Mouse (Mus musculus) hindbrain, embryonic 16.5 days (tissue): ENCODE measurements around the gene Slc45a1. TPM values are rescaled to one million over a fixed set of nuclear protein-coding genes. Genes with fewer than 3 reads are reported as not detected.

Experiments used
- ATAC-seq: fragments of 200-750 bp; cut with Nextera tagmentation; 2 replicates; pipeline ENCODE4 v1.8.0; 2017; ENCODE audit warnings: moderate TSS enrichment, moderate library complexity
- H3K27ac ChIP-seq: fragments of 300-500 bp; sonication (generic); 2 replicates; pipeline ENCODE4 v1.5.1; 2014; ENCODE audit warnings: low read depth, mild to moderate bottlenecking, control low read depth, low read length, moderate library complexity
- H3K27me3 ChIP-seq: fragments of 300-500 bp; sonication (generic); replicated peaks from 2 replicates; pipeline ENCODE4 v1.6.1; 2014; ENCODE audit warnings: low read length; ENCODE audit not compliant: control insufficient read depth, insufficient read depth
- H3K36me3 ChIP-seq: fragments of 300-500 bp; sonication (generic); 2 replicates; pipeline ENCODE4 v1.6.1; 2014; ENCODE audit warnings: mild to moderate bottlenecking, low read length, moderate library complexity, mixed read lengths; ENCODE audit not compliant: control insufficient read depth, insufficient read depth
- H3K4me1 ChIP-seq: fragments of 300-500 bp; sonication (generic); 2 replicates; pipeline ENCODE4 v1.6.1; 2014; ENCODE audit warnings: low read depth, low read length; ENCODE audit not compliant: control insufficient read depth, insufficient read depth
- H3K4me2 ChIP-seq: fragments of 300-500 bp; sonication (generic); 2 replicates; pipeline ENCODE4 v1.6.1; 2014; ENCODE audit warnings: mild to moderate bottlenecking, low read length, control low read depth, moderate library complexity
- H3K4me3 ChIP-seq: fragments of 300-500 bp; sonication (generic); 2 replicates; pipeline ENCODE4 v1.5.1; 2014; ENCODE audit warnings: mild to moderate bottlenecking, low read length, control low read depth, moderate library complexity
- H3K9ac ChIP-seq: fragments of 300-500 bp; sonication (generic); 2 replicates; pipeline ENCODE4 v1.6.1; 2014; ENCODE audit warnings: low read depth, mild to moderate bottlenecking, control low read depth, low read length, moderate library complexity
- H3K9me3 ChIP-seq: fragments of 300-500 bp; sonication (generic); 2 replicates; pipeline ENCODE4 v1.6.1; 2014; ENCODE audit warnings: mild to moderate bottlenecking, low read length, moderate library complexity; ENCODE audit not compliant: control insufficient read depth
- WGBS: fragments of 180-500 bp; shearing (Covaris S2); extraction: QIAGEN DNeasy Blood & Tissue Kit; methylation state at CpG from one replicate; pipeline ENCODE4 v1.1.7; 2014; 5-methylcytosine and 5-hydroxymethylcytosine counted together
- polyA plus RNA-seq: library from polyadenylated mRNA; unstranded; fragments of >200 nt; fragmentation: Nextera tagmentation; extraction: Ambion mirVana; gene quantifications from 2 replicates; pipeline ENCODE4 v1.2.1, GENCODE M21; 2015

The Slc45a1 gene
- polyA plus RNA-seq, 1 experiment from 2014 or later: 44.7 TPM

- no peak for ATAC-seq
- Histone ChIP-seq H3K9me3 (no peaks in the 10 kb centered on the region), H3K4me3 (no peak overlapping the region), H3K4me1 (peaks cover 6% of the 10 kb centered on the region; the same call in 1 of the 2 replicates), H3K9ac (no peak overlapping the region), H3K36me3 (no peaks in the 10 kb centered on the region), H3K4me2 (no peak overlapping the region), H3K27me3 (no peaks in the 10 kb centered on the region), H3K27ac (no peak overlapping the region)
- 83% methylated on average over 7 of the region's 7 CpGs for WGBS
Measured at GRCm38 (mm10) chr4:150664726-150665125, 12.8 kb upstream of the Slc45a1 start.

GRCm38 (mm10) chr4:150663192-150663591 is 11.2 kb upstream of the Slc45a1 start:
- peaks cover 6% of the 10 kb centered on the region; the same call in 1 of the 2 replicates for H3K4me1 ChIP-seq
- no peak overlapping the region for H3K27ac ChIP-seq

DNA sequence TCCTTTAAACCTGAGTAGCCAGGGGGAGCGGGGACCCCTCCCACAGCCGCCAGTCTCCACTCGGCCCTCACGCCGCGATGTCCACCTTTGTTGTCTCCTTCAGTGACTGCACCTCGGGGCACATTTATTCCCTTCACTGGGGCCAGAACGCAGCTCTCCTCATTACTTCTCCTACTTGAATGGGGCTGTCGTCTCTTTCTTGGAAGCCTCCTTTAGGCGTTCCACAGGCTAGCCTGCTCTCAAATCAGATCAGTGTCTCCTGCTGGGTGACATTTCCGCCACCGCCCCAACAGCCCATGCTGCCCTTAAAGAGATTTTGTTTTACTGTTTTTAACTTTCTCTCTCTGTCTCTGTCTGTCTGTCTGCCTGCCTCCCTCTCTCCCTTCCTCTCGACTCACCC is 9.9 kb upstream of the Slc45a1 start:
- Histone ChIP-seq H3K9ac (peak overlapping the region; percentile 54; the same call in 1 of the 2 replicates), H3K4me2 (peak overlapping the region; percentile 52), H3K27ac (no peak overlapping the region), H3K4me1 (peaks cover 6% of the 10 kb centered on the region; the same call in 1 of the 2 replicates), H3K36me3 (no peaks in the 10 kb centered on the region), H3K9me3 (no peaks in the 10 kb centered on the region), H3K27me3 (no peaks in the 10 kb centered on the region), H3K4me3 (peak overlapping the region; percentile 23)
- ATAC-seq: 0 out of 2 replicates have a peak, but pooled peaks have one; percentile 9
- WGBS: 9% methylated on average over 13 of the region's 13 CpGs

More at GRCm38 (mm10) chr4:150663192-150663591, 11.2 kb upstream of the Slc45a1 start:
- no peak overlapping the region for H3K9ac ChIP-seq
- no peaks in the 10 kb centered on the region for H3K36me3 ChIP-seq
- no peak overlapping the region for H3K4me2 ChIP-seq
- ATAC-seq: no peak
- no peaks in the 10 kb centered on the region for H3K9me3 ChIP-seq
- H3K27me3 ChIP-seq: no peaks in the 10 kb centered on the region
- WGBS: 62% methylated on average over 12 of the region's 12 CpGs
- H3K4me3 ChIP-seq: no peak overlapping the region

- Histone ChIP-seq H3K36me3 (no peaks in the 10 kb centered on the region), H3K27me3 (no peaks in the 10 kb centered on the region; the same call in 1 of the 2 replicates), H3K27ac (no peak overlapping the region), H3K4me1 (peaks cover 6% of the 10 kb centered on the region; the same call in 1 of the 2 replicates), H3K4me2 (no peak overlapping the region), H3K4me3 (no peak overlapping the region), H3K9ac (no peak overlapping the region), H3K9me3 (no peaks in the 10 kb centered on the region; the same call in 1 of the 2 replicates)
- 76% methylated on average over 9 of the region's 9 CpGs for WGBS
- no peak for ATAC-seq
Measured at GRCm38 (mm10) chr4:150659926-150660610, 8.1 kb upstream of the Slc45a1 start.

DNA sequence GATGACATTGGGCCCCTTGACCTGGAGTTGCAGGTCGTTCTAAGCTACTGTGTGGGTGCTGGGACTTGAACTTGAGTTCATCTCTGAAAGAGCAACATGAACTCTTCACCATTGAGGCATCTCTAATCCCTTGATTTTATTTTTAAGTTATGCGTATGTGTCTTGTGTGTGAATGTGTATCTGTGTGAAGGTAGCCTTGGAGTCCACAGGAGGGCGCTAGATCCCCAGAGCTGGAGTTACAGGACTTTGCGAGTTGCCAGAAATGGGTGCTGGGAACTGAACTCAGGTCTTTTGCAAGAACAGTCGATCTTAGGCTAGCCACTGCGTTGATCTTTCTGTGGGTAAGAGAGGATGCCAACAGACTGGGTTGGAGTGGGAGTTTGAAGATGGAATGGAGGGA is 4.5 kb upstream of the Slc45a1 start:
- no peak for ATAC-seq
- WGBS: 88% methylated on average over 6 of the region's 6 CpGs

GRCm38 (mm10) chr4:150655989-150656388 is 4.0 kb upstream of the Slc45a1 start:
- H3K4me3 ChIP-seq: no peak overlapping the region
- no peaks in the 10 kb centered on the region; the same call in none of the 2 replicates for H3K27me3 ChIP-seq
- 4% methylated on average over 17 of the region's 17 CpGs for WGBS
- peaks cover 5% of the 10 kb centered on the region for H3K4me1 ChIP-seq
- ATAC-seq: peak; percentile 78
- no peak overlapping the region for H3K27ac ChIP-seq
- H3K9me3 ChIP-seq: no peaks in the 10 kb centered on the region; the same call in 1 of the 2 replicates
- no peaks in the 10 kb centered on the region for H3K36me3 ChIP-seq
- H3K9ac ChIP-seq: 0 out of 2 replicates have a peak overlapping the region, but pooled peaks have one; percentile 2
- H3K4me2 ChIP-seq: peak overlapping the region; percentile 31; the same call in 1 of the 2 replicates

More for the DNA sequence above, 4.5 kb upstream of the Slc45a1 start:
- Histone ChIP-seq H3K9ac (no peak overlapping the region), H3K4me3 (no peak overlapping the region), H3K36me3 (no peaks in the 10 kb centered on the region), H3K4me1 (peaks cover 5% of the 10 kb centered on the region; the same call in 1 of the 2 replicates), H3K9me3 (no peaks in the 10 kb centered on the region; the same call in 1 of the 2 replicates), H3K4me2 (no peak overlapping the region), H3K27ac (no peak overlapping the region), H3K27me3 (no peaks in the 10 kb centered on the region; the same call in none of the 2 replicates)

DNA sequence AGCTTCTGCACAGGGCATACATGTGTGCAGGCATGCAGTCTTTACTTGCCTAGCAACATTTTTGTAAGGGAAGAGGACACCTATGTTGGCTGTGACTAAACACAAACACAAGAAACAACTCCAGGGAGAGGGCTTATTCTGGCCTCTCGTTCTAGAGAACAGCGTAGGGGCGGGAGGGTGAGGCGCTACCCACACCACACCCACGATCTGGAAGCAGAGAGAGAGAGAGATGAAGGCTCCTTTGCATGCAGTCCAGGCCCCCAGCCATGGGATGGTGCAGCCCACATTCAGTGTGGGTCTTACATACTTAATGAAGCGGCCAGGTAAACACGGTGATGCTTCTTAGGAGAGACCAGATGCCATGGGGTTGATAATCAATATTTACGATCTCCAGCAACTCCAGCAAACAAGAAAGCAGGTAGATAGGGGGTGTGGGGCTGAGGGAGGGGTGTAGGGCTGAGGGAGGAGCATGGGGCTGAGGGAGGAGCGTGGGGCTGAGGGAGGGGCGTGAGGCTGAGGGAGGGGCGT is 1.2 kb upstream of the Slc45a1 start:
- WGBS: 45% methylated on average over 10 of the region's 11 CpGs
- 0 out of 2 replicates have a peak, but pooled peaks cover 2% of the 10 kb centered on the region for H3K36me3 ChIP-seq
- ATAC-seq: no peak
- H3K4me2 ChIP-seq: no peak overlapping the region
- no peak overlapping the region for H3K4me3 ChIP-seq
- H3K9ac ChIP-seq: no peak overlapping the region
- H3K27me3 ChIP-seq: no peaks in the 10 kb centered on the region; the same call in none of the 2 replicates
- H3K9me3 ChIP-seq: no peaks in the 10 kb centered on the region; the same call in 1 of the 2 replicates
- H3K4me1 ChIP-seq: peaks cover 6% of the 10 kb centered on the region
- H3K27ac ChIP-seq: no peak overlapping the region

DNA sequence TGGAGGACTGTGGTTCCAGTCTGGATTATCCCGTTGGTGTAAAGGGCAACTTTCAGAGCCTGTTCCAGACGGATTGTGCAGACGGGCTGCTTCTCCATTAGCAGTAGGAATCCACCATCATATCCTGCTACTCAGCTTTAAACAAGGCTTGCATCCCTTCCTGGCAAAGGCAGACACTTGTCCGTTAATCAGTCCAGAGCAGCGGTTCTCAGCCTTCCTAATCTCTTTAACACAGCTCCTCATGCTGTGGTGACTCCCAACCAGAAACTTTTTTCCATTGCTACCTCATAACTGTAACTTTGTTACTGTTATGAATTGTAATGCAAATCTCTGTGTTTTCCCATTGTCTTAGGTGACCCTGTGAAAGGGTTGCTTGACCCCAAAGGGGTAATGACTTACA is 2.6 kb downstream of the Slc45a1 start:
- H3K4me2 ChIP-seq: no peak overlapping the region
- H3K9ac ChIP-seq: no peak overlapping the region
- no peak overlapping the region for H3K27ac ChIP-seq
- WGBS: 89% methylated on average over 5 of the region's 5 CpGs
- H3K27me3 ChIP-seq: no peaks in the 10 kb centered on the region
- no peak overlapping the region for H3K4me3 ChIP-seq
- peaks cover 6% of the 10 kb centered on the region for H3K4me1 ChIP-seq
- 0 out of 2 replicates have a peak, but pooled peaks cover 2% of the 10 kb centered on the region for H3K36me3 ChIP-seq
- no peaks in the 10 kb centered on the region for H3K9me3 ChIP-seq
- ATAC-seq: no peak

- H3K4me2 ChIP-seq: no peak overlapping the region
- H3K27ac ChIP-seq: no peak overlapping the region
- no peak for ATAC-seq
- no peak overlapping the region for H3K4me3 ChIP-seq
- no peaks in the 10 kb centered on the region for H3K27me3 ChIP-seq
- H3K9me3 ChIP-seq: no peaks in the 10 kb centered on the region
- peaks cover 13% of the 10 kb centered on the region for H3K36me3 ChIP-seq
- no peaks in the 10 kb centered on the region for H3K4me1 ChIP-seq
- WGBS: 87% methylated on average over 9 of the region's 9 CpGs
- no peak overlapping the region for H3K9ac ChIP-seq
Measured at GRCm38 (mm10) chr4:150644299-150644698, 7.7 kb downstream of the Slc45a1 start.
